Mouse (Mus musculus) MEL (cell line): Measurements from ENCODE around the gene N4bp3. TPM values are rescaled to one million over a fixed set of nuclear protein-coding genes. Genes with fewer than 3 reads are reported as not detected.

Experiments used
- DNase-seq: peaks from one replicate; pipeline ENCODE4 v3.0.0; 2011; ENCODE audit warnings: low read depth, low spot score
- H3K27ac ChIP-seq: 2 replicates; pipeline ENCODE4 v1.5.1; 2012; ENCODE audit warnings: low read depth, mild to moderate bottlenecking, control low read depth, low read length, moderate library complexity; ENCODE audit not compliant: control insufficient read depth
- H3K27me3 ChIP-seq, 2 experiments: fragments of 150-350 bp in 1 of 2; sonication (generic) in 1 of 2; 2 replicates each; pipeline ENCODE4 v1.6.1; 2012; ENCODE audit warnings: low read length in 2 of 2, mild to moderate bottlenecking in 2 of 2, improper control_type of control experiment in 1 of 2, moderate library complexity in 1 of 2; ENCODE audit not compliant: insufficient read depth in 2 of 2, control insufficient read depth in 1 of 2
- H3K36me3 ChIP-seq, 2 experiments: 2 replicates each; pipeline ENCODE4 v1.6.1; 2012 to 2014; ENCODE audit warnings: low read length in 2 of 2, improper control_type of control experiment in 1 of 2, inconsistent platforms in 1 of 2, mild to moderate bottlenecking in 1 of 2; ENCODE audit not compliant: insufficient read depth in 2 of 2, control insufficient read depth in 1 of 2
- H3K4me1 ChIP-seq, 2 experiments: fragments of 150-350 bp in 1 of 2; sonication (generic) in 1 of 2; 2 replicates each; pipeline ENCODE4 v1.6.1; 2012; ENCODE audit warnings: low read length in 2 of 2, improper control_type of control experiment in 1 of 2, mild to moderate bottlenecking in 1 of 2; ENCODE audit not compliant: insufficient read depth in 2 of 2, control insufficient read depth in 1 of 2
- H3K4me3 ChIP-seq, 2 experiments: fragments of 150-350 bp in 1 of 2; sonication (generic) in 1 of 2; 2 replicates each; pipeline ENCODE4 v1.5.1; 2012; ENCODE audit warnings: low read depth in 2 of 2, low read length in 2 of 2, mild to moderate bottlenecking in 2 of 2, moderate library complexity in 2 of 2, control low read depth in 1 of 2, improper control_type of control experiment in 1 of 2; ENCODE audit not compliant: control insufficient read depth in 1 of 2, insufficient read depth in 1 of 2
- H3K79me2 ChIP-seq: 2 replicates; pipeline ENCODE4 v1.6.1; 2012; ENCODE audit warnings: mild to moderate bottlenecking, low read length, moderate library complexity; ENCODE audit not compliant: control insufficient read depth, poor library complexity, insufficient read depth
- H3K9ac ChIP-seq: 2 replicates; pipeline ENCODE4 v1.6.1; 2012; ENCODE audit warnings: low read depth, mild to moderate bottlenecking, control low read depth, low read length, moderate library complexity; ENCODE audit not compliant: control insufficient read depth, poor library complexity, severe bottlenecking
- H3K9me3 ChIP-seq: fragments of 150-350 bp; sonication (generic); replicated peaks from 2 replicates; pipeline ENCODE4 v1.6.1; 2012; ENCODE audit warnings: mild to moderate bottlenecking, low read length, improper control_type of control experiment, moderate library complexity; ENCODE audit not compliant: insufficient read depth
- BHLHE40 ChIP-seq: IDR thresholded peaks from 2 replicates; pipeline ENCODE4 v1.6.1; 2012; ENCODE audit warnings: low read depth, mild to moderate bottlenecking, inconsistent platforms, low read length, improper control_type of control experiment, borderline replicate concordance
- CHD1 ChIP-seq: IDR thresholded peaks from 2 replicates; pipeline ENCODE4 v1.6.1; 2012; ENCODE audit warnings: low read depth, mild to moderate bottlenecking, inconsistent platforms, low read length, improper control_type of control experiment
- CHD2 ChIP-seq: IDR thresholded peaks from 2 replicates; pipeline ENCODE4 v1.6.1; 2011; ENCODE audit warnings: low read length, improper control_type of control experiment
- CTCF ChIP-seq, 3 experiments: IDR thresholded peaks in 2 of 3; conservative IDR thresholded peaks in 1 of 3; 2 replicates each; pipeline ENCODE4 v1.5.1; 2011 to 2012; ENCODE audit warnings: low read length in 3 of 3, low read depth in 2 of 3, mild to moderate bottlenecking in 2 of 3, improper control_type of control experiment in 1 of 3, inconsistent platforms in 1 of 3, mixed read lengths in 1 of 3, moderate library complexity in 1 of 3; ENCODE audit not compliant: control insufficient read depth in 1 of 3, insufficient read depth in 1 of 3, poor library complexity in 1 of 3, severe bottlenecking in 1 of 3
- E2F4 ChIP-seq: IDR thresholded peaks from 2 replicates; pipeline ENCODE4 v1.6.1; 2011; ENCODE audit warnings: low read depth, low read length, improper control_type of control experiment, borderline replicate concordance
- ELF1 ChIP-seq: IDR thresholded peaks from 2 replicates; pipeline ENCODE4 v1.6.1; 2014; ENCODE audit warnings: low read depth, mild to moderate bottlenecking, inconsistent platforms, low read length, improper control_type of control experiment, moderate library complexity
- EP300 ChIP-seq, 2 experiments: IDR thresholded peaks; 2 replicates each; pipeline ENCODE4 v1.6.1; 2011; ENCODE audit warnings: improper control_type of control experiment in 2 of 2, low read length in 2 of 2, low read depth in 1 of 2, mild to moderate bottlenecking in 1 of 2
- ETS1 ChIP-seq: IDR thresholded peaks from 2 replicates; pipeline ENCODE4 v1.6.1; 2012; ENCODE audit warnings: low read depth, mild to moderate bottlenecking, inconsistent platforms, low read length, improper control_type of control experiment, moderate library complexity
- GABPA ChIP-seq: IDR thresholded peaks from 2 replicates; pipeline ENCODE4 v1.6.1; 2012; ENCODE audit warnings: low read depth, mild to moderate bottlenecking, inconsistent platforms, low read length, improper control_type of control experiment, moderate library complexity
- GATA1 ChIP-seq: IDR thresholded peaks from 2 replicates; pipeline ENCODE4 v1.6.1; 2011; ENCODE audit warnings: low read depth, low read length, improper control_type of control experiment
- HCFC1 ChIP-seq: IDR thresholded peaks from 2 replicates; pipeline ENCODE4 v1.6.1; 2012; ENCODE audit warnings: low read depth, mild to moderate bottlenecking, inconsistent platforms, low read length, improper control_type of control experiment, moderate library complexity
- JUND ChIP-seq: IDR thresholded peaks from 2 replicates; pipeline ENCODE4 v1.6.1; 2011; ENCODE audit warnings: low read depth, mild to moderate bottlenecking, improper control_type of control experiment, low read length
- KAT2A ChIP-seq: conservative IDR thresholded peaks from 2 replicates; pipeline ENCODE4 v1.6.1; 2012; ENCODE audit warnings: low read depth, low read length, improper control_type of control experiment, inconsistent platforms
- MAX ChIP-seq: IDR thresholded peaks from 2 replicates; pipeline ENCODE4 v1.6.1; 2011; ENCODE audit warnings: low read length, improper control_type of control experiment
- MAZ ChIP-seq: IDR thresholded peaks from 2 replicates; pipeline ENCODE4 v1.6.1; 2012; ENCODE audit warnings: low read depth, mild to moderate bottlenecking, inconsistent platforms, low read length, improper control_type of control experiment
- MEF2A ChIP-seq: IDR thresholded peaks from 2 replicates; pipeline ENCODE4 v1.6.1; 2014; ENCODE audit warnings: low read depth, mild to moderate bottlenecking, inconsistent platforms, low read length, improper control_type of control experiment; ENCODE audit not compliant: poor library complexity, insufficient replicate concordance, severe bottlenecking; ENCODE audit errors: extremely low read depth
- MYB ChIP-seq: IDR thresholded peaks from 2 replicates; pipeline ENCODE4 v1.6.1; 2011; ENCODE audit warnings: mild to moderate bottlenecking, low read depth, low read length, improper control_type of control experiment
- MYC ChIP-seq: IDR thresholded peaks from 2 replicates; pipeline ENCODE4 v1.6.1; 2011; ENCODE audit warnings: low read depth, mild to moderate bottlenecking, low read length, improper control_type of control experiment, moderate library complexity
- NELFE ChIP-seq: IDR thresholded peaks from 2 replicates; pipeline ENCODE4 v1.6.1; 2011; ENCODE audit warnings: low read depth, low read length, improper control_type of control experiment
- NRF1 ChIP-seq: IDR thresholded peaks from 2 replicates; pipeline ENCODE4 v1.6.1; 2014; ENCODE audit warnings: low read depth, mild to moderate bottlenecking, inconsistent platforms, low read length, improper control_type of control experiment, moderate library complexity; ENCODE audit not compliant: poor library complexity, insufficient read depth, severe bottlenecking
- POLR2A ChIP-seq, 2 experiments: IDR thresholded peaks; 2 replicates each; pipeline ENCODE4 v1.6.1; 2011 to 2012; ENCODE audit warnings: low read length in 2 of 2, mild to moderate bottlenecking in 2 of 2, control low read depth in 1 of 2, improper control_type of control experiment in 1 of 2, low read depth in 1 of 2, moderate library complexity in 1 of 2; ENCODE audit not compliant: control insufficient read depth in 1 of 2, insufficient read depth in 1 of 2, poor library complexity in 1 of 2
- POLR2AphosphoS2 ChIP-seq: IDR thresholded peaks from 2 replicates; pipeline ENCODE4 v1.6.1; 2011; ENCODE audit warnings: low read length, improper control_type of control experiment
- POLR2AphosphoS5 ChIP-seq: IDR thresholded peaks from 2 replicates; pipeline ENCODE4 v1.6.1; 2012; ENCODE audit warnings: low read depth, borderline replicate concordance, mild to moderate bottlenecking, inconsistent platforms, low read length, moderate library complexity, mixed read lengths
- RAD21 ChIP-seq: IDR thresholded peaks from 2 replicates; pipeline ENCODE4 v1.6.1; 2011; ENCODE audit warnings: mild to moderate bottlenecking, low read depth, low read length, improper control_type of control experiment
- SIN3A ChIP-seq: IDR thresholded peaks from 2 replicates; pipeline ENCODE4 v1.6.1; 2012; ENCODE audit warnings: low read length, improper control_type of control experiment, inconsistent platforms
- SMC3 ChIP-seq: IDR thresholded peaks from 2 replicates; pipeline ENCODE4 v1.6.1; 2011; ENCODE audit warnings: low read depth, low read length, improper control_type of control experiment
- TAL1 ChIP-seq: IDR thresholded peaks from 2 replicates; pipeline ENCODE4 v1.6.1; 2012; ENCODE audit warnings: mild to moderate bottlenecking, inconsistent platforms, low read length, moderate library complexity, mixed read lengths
- TBP ChIP-seq: IDR thresholded peaks from 2 replicates; pipeline ENCODE4 v1.8.0; 2011; ENCODE audit warnings: low read depth, low read length, improper control_type of control experiment
- UBTF ChIP-seq: IDR thresholded peaks from 2 replicates; pipeline ENCODE4 v1.6.1; 2012; ENCODE audit warnings: low read depth, mild to moderate bottlenecking, inconsistent platforms, low read length, improper control_type of control experiment, moderate library complexity, borderline replicate concordance; ENCODE audit not compliant: insufficient read depth
- USF1 ChIP-seq: IDR thresholded peaks from 2 replicates; pipeline ENCODE4 v1.6.1; 2014; ENCODE audit warnings: low read depth, mild to moderate bottlenecking, inconsistent platforms, low read length, improper control_type of control experiment, moderate library complexity
- USF2 ChIP-seq, 2 experiments: IDR thresholded peaks; 2 replicates each; pipeline ENCODE4 v1.6.1; 2011 to 2012; ENCODE audit warnings: improper control_type of control experiment in 2 of 2, low read length in 2 of 2, borderline replicate concordance in 1 of 2, inconsistent platforms in 1 of 2, low read depth in 1 of 2, mild to moderate bottlenecking in 1 of 2; ENCODE audit not compliant: insufficient read depth in 1 of 2
- ZC3H11A ChIP-seq: IDR thresholded peaks from 2 replicates; pipeline ENCODE4 v1.6.1; 2012; ENCODE audit warnings: low read depth, mild to moderate bottlenecking, inconsistent platforms, low read length, improper control_type of control experiment
- ZKSCAN1 ChIP-seq: IDR thresholded peaks from 2 replicates; pipeline ENCODE4 v1.6.1; 2012; ENCODE audit warnings: low read depth, mild to moderate bottlenecking, inconsistent platforms, low read length, improper control_type of control experiment, moderate library complexity
- ZMIZ1 ChIP-seq: IDR thresholded peaks from 2 replicates; pipeline ENCODE4 v1.6.1; 2012; ENCODE audit warnings: low read depth, mild to moderate bottlenecking, inconsistent platforms, low read length, improper control_type of control experiment, moderate library complexity
- ZNF384 ChIP-seq: IDR thresholded peaks from 2 replicates; pipeline ENCODE4 v1.6.1; 2012; ENCODE audit warnings: low read depth, mild to moderate bottlenecking, inconsistent platforms, low read length, improper control_type of control experiment
- polyA plus RNA-seq, 2 experiments: library from polyadenylated mRNA; stranded (reverse) in 1 of 2; unstranded in 1 of 2; fragments of >175 nt in 1 of 2; fragments of >200 nt in 1 of 2; gene quantifications; 2 replicates each; pipeline versions ENCODE4 v1.2.1 to v1.2.4; 2012; ENCODE audit warnings: low replicate concordance in 2 of 2, low read depth in 1 of 2; ENCODE audit not compliant: insufficient read length in 2 of 2, insufficient read depth in 1 of 2, missing spikeins in 1 of 2
- total RNA-seq: library from RNA; depleted of rRNA; stranded (reverse); fragments of 300-350 nt; gene quantifications from 2 replicates; pipeline ENCODE4 v1.2.3, GENCODE M21; 2012

N4bp3 gene
- total and polyA plus RNA-seq, 3 experiments, result 6.9 to 11.5 TPM; not detected in 1

- Histone ChIP-seq H3K27ac (peak overlapping the region; percentile 9; the same call in 1 of the 2 replicates), H3K79me2 (no peaks in the 10 kb centered on the region; the same call in 1 of the 2 replicates), H3K36me3 (peaks cover 31 to 45% of the 10 kb centered on the region in 2 experiments), H3K9ac (no peak overlapping the region)
- TF ChIP-seq SMC3 (no peak), MAX (no peak), USF1 (no peak), ETS1 (no peak), NRF1 (no peak), CHD2 (no peak), GABPA (no peak), KAT2A (no peak), ZKSCAN1 (no peak), JUND (no peak), UBTF (0 out of 2 replicates have a peak, but pooled peaks have one; percentile 29), TBP (peak; percentile 94), TAL1 (no peak), CHD1 (no peak), POLR2AphosphoS2 (no peak), EP300 (IDR thresholded peaks at IDR 0.05; ENCODE audit: low read depth in 1 of 2, low read length in 2 of 2) (no peak), POLR2AphosphoS5 (peak; percentile 71), MEF2A (no peak), USF2 (IDR thresholded peaks at IDR 0.05; ENCODE audit: borderline replicate concordance in 1 of 2, insufficient read depth in 1 of 2, low read depth in 1 of 2, low read length in 2 of 2) (no peak), MYC (no peak), NELFE (peak; percentile 5; the same call in 1 of the 2 replicates), ZC3H11A (no peak), ZNF384 (peak; percentile 74), POLR2A (IDR thresholded peaks at IDR 0.05; ENCODE audit: control insufficient read depth in 1 of 2, insufficient read depth in 1 of 2, low read depth in 1 of 2, low read length in 2 of 2, poor library complexity in 1 of 2) (peak in 1 of 2 experiments; percentile 51; a peak in 2 of 4 replicates), GATA1 (no peak), MYB (no peak; the same call in 1 of the 2 replicates), RAD21 (no peak), ZMIZ1 (0 out of 2 replicates have a peak, but pooled peaks have one; percentile 27), MAZ (no peak), HCFC1 (0 out of 2 replicates have a peak, but pooled peaks have one; percentile 29), E2F4 (peak; percentile 52; the same call in 1 of the 2 replicates), CTCF (IDR thresholded peaks at IDR 0.05 in 2 of 3, conservative IDR thresholded peaks at IDR 0.05 in 1 of 3; ENCODE audit: control insufficient read depth in 1 of 3, insufficient read depth in 1 of 3, low read depth in 2 of 3, low read length in 3 of 3, poor library complexity in 1 of 3, severe bottlenecking in 1 of 3) (no peak), ELF1 (no peak), BHLHE40 (no peak), SIN3A (0 out of 2 replicates have a peak, but pooled peaks have one; percentile 18)
- TF ChIP-seq, all 39 proteins: peak for 10
- Histone ChIP-seq H3K4me1 (peaks cover 2 to 3% of the 10 kb centered on the region in 2 experiments; a peak in 2 of 4 replicates), H3K27me3 (no peaks in the 10 kb centered on the region), H3K4me3 (no peak overlapping the region), H3K9me3 (no peaks in the 10 kb centered on the region)
- peak; percentile 91 for DNase-seq
These were observed 55.8 kb downstream of the N4bp3 start for GRCm38 (mm10) chr11:51594715-51595350.
